Mouse (Mus musculus): ENCODE measurements at regions not wholly inside any gene's neighbourhood (a gene's known extent, or its start where the extent isn't known, plus 50 kb on each side); places are given as distances from the start of the nearest gene placed in this dataset.

GRCm38 (mm10) chr10:67439042-67439635, 96.1 kb upstream of the Egr2 start:
- DNase-seq (ENCODE audit: low spot score), result no peak

- no peak for DNase-seq (ENCODE audit: low spot score)
These were observed 95.4 kb upstream of the Egr2 start for GRCm38 (mm10) chr10:67439844-67440243.

GRCm38 (mm10) chr10:67441243-67441642, 94.0 kb upstream of the Egr2 start:
- no peak for DNase-seq (ENCODE audit: low spot score)

GRCm38 (mm10) chr10:67448875-67449274, 86.4 kb upstream of the Egr2 start:
- no peak for DNase-seq (ENCODE audit: low spot score)

GRCm38 (mm10) chr10:67454149-67454548, 81.1 kb upstream of the Egr2 start:
- DNase-seq (ENCODE audit: low spot score), result no peak

GRCm38 (mm10) chr10:67458447-67459272, 76.6 kb upstream of the Egr2 start:
- no peak for DNase-seq (ENCODE audit: low spot score)

- DNase-seq (ENCODE audit: low spot score), result no peak
These were observed 74.0 kb upstream of the Egr2 start for GRCm38 (mm10) chr10:67461321-67461720.

- no peak for DNase-seq (ENCODE audit: low spot score)
These were observed 73.4 kb upstream of the Egr2 start for GRCm38 (mm10) chr10:67461862-67462261.

- no peak for DNase-seq (ENCODE audit: low spot score)
These were observed 66.6 kb upstream of the Egr2 start for GRCm38 (mm10) chr10:67468724-67469123.

GRCm38 (mm10) chr10:67473016-67473415, 62.3 kb upstream of the Egr2 start:
- no peak for DNase-seq (ENCODE audit: low spot score)

GRCm38 (mm10) chr10:67474336-67474735, 60.9 kb upstream of the Egr2 start:
- DNase-seq (ENCODE audit: low spot score), result no peak

- DNase-seq (ENCODE audit: low spot score), result peak; percentile 44
These were observed 53.0 kb upstream of the Egr2 start for GRCm38 (mm10) chr10:67482268-67482667.

GRCm38 (mm10) chr10:67483371-67483770, 51.9 kb upstream of the Egr2 start:
- no peak for DNase-seq (ENCODE audit: low spot score)

- no peak for DNase-seq (ENCODE audit: low spot score)
These were observed 51.1 kb upstream of the Egr2 start for GRCm38 (mm10) chr10:67484091-67484745.
